Mouse (Mus musculus) olfactory bulb, adult 2 months (tissue): ENCODE data around the gene 1700001C19Rik. TPM values are rescaled to one million over a fixed set of nuclear protein-coding genes. Genes with fewer than 3 reads are reported as not detected.
A peak's percentile ranks its signal among the peaks of the same experiment; 100 is the strongest.

ENCODE experiments used
- H3K27ac ChIP-seq: fragments of 200-500 bp; 2 replicates; pipeline ENCODE4 v1.5.1; 2012; ENCODE audit warnings: low read depth, low read length; ENCODE audit not compliant: insufficient read depth
- H3K4me1 ChIP-seq: fragments of 200-500 bp; 2 replicates; pipeline ENCODE4 v1.6.1; 2012; ENCODE audit warnings: low read length; ENCODE audit not compliant: control insufficient read depth, insufficient read depth
- H3K4me3 ChIP-seq: fragments of 200-500 bp; 2 replicates; pipeline ENCODE4 v1.5.1; 2012; ENCODE audit warnings: mild to moderate bottlenecking, low read depth, low read length, moderate library complexity; ENCODE audit not compliant: insufficient read depth
- CTCF ChIP-seq: fragments of 200-500 bp; IDR thresholded peaks from 2 replicates; pipeline ENCODE4 v1.5.1; 2012; ENCODE audit warnings: low read depth, mild to moderate bottlenecking, low read length, moderate library complexity; ENCODE audit not compliant: insufficient read depth
- POLR2A ChIP-seq: fragments of 200-500 bp; IDR thresholded peaks from 2 replicates; pipeline ENCODE4 v1.6.1; 2012; ENCODE audit warnings: mild to moderate bottlenecking, low read depth, low read length, moderate library complexity; ENCODE audit not compliant: insufficient read depth
- WGBS: fragments of 180-500 bp; shearing (Covaris S2); methylation state at CpG from one replicate; pipeline ENCODE4 v1.1.7; 2018; 5-methylcytosine and 5-hydroxymethylcytosine counted together
- polyA plus RNA-seq: library from polyadenylated mRNA; stranded (reverse); fragments of >200 nt; gene quantifications from 2 replicates; pipeline ENCODE4 v1.2.4, GENCODE M21; 2012; ENCODE audit warnings: low replicate concordance; ENCODE audit not compliant: missing spikeins, insufficient read depth, insufficient read length

Gene 1700001C19Rik
- polyA plus RNA-seq, result not detected in 2 replicates

GRCm38 (mm10) chr17:47436907-47437547 is at the start of gene 1700001C19Rik:
TSS of gene 1700001C19Rik (minus strand) at chr17:47437376.
- peak within 1 kb of the TSS; percentile 26 for H3K4me3 ChIP-seq
- WGBS, result 18% methylated on average over 25 of the region's 25 CpGs
- TF ChIP-seq POLR2A, result no peak
- TF ChIP-seq CTCF, result no peak

GRCm38 (mm10) chr17:47485791-47486190 is 48.6 kb upstream of the 1700001C19Rik start:
- Histone ChIP-seq H3K4me1 (peaks cover 16% of the 10 kb centered on the region), H3K27ac (no peak overlapping the region), H3K4me3 (no peak overlapping the region)
- TF ChIP-seq POLR2A, result no peak
- TF ChIP-seq CTCF, result no peak
- WGBS, result 64% methylated on average over 3 of the region's 3 CpGs

More at GRCm38 (mm10) chr17:47436907-47437547, at the start of gene 1700001C19Rik:
- Histone ChIP-seq H3K27ac (no peak within 1 kb of the TSS), H3K4me1 (peaks cover 23% of the 10 kb centered on the region)

GRCm38 (mm10) chr17:47484993-47485392 is 47.8 kb upstream of the 1700001C19Rik start:
- Histone ChIP-seq H3K27ac (no peak overlapping the region), H3K4me3 (no peak overlapping the region), H3K4me1 (peaks cover 16% of the 10 kb centered on the region)
- WGBS, result 4% methylated on average over 3 of the region's 3 CpGs
- TF ChIP-seq POLR2A, result no peak
- no peak for TF ChIP-seq CTCF

GRCm38 (mm10) chr17:47484241-47484921 is 47.2 kb upstream of the 1700001C19Rik start:
- WGBS, result 44% methylated on average over 1 of the region's 1 CpGs
- TF ChIP-seq CTCF (no peak), POLR2A (no peak)
- Histone ChIP-seq H3K27ac (no peak overlapping the region), H3K4me3 (no peak overlapping the region), H3K4me1 (peaks cover 16% of the 10 kb centered on the region)

DNA sequence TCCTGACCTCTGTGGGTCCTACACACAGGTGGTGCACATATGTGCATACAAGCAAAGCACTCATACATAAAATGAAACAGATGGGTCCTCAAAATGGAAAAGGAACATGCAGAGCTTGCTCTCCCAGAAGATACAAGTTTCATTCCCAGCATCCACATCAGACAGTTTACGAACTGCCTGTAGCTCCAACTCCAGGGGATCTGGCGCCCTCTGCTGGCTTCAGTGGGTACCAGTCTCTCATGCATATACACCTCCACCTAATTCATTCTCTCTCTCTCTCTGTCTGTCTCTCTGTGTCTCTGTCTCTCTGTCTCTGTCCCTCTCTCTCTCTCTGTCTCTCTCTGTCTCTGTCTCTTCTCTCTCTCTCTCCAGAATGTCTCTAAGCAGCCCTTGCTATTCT is 45.2 kb upstream of the 1700001C19Rik start:
- no peak overlapping the region for H3K27ac ChIP-seq
- H3K4me3 ChIP-seq, result no peak overlapping the region
- 38% methylated on average over 2 of the region's 2 CpGs for WGBS
- TF ChIP-seq POLR2A (no peak), CTCF (no peak)
- peaks cover 16% of the 10 kb centered on the region for H3K4me1 ChIP-seq

GRCm38 (mm10) chr17:47479887-47480286 is 42.7 kb upstream of the 1700001C19Rik start:
- TF ChIP-seq POLR2A (no peak), CTCF (no peak)
- 80% methylated on average over 3 of the region's 3 CpGs for WGBS
- no peak overlapping the region for H3K27ac ChIP-seq
- H3K4me3 ChIP-seq, result no peak overlapping the region
- H3K4me1 ChIP-seq, result peaks cover 12% of the 10 kb centered on the region

GRCm38 (mm10) chr17:47475714-47476113 is 38.5 kb upstream of the 1700001C19Rik start:
- Histone ChIP-seq H3K4me3 (no peak overlapping the region), H3K27ac (no peak overlapping the region), H3K4me1 (peaks cover 5% of the 10 kb centered on the region; the same call in 1 of the 2 replicates)
- no peak for TF ChIP-seq CTCF
- TF ChIP-seq POLR2A, result no peak
- 62% methylated on average over 3 of the region's 3 CpGs for WGBS

DNA sequence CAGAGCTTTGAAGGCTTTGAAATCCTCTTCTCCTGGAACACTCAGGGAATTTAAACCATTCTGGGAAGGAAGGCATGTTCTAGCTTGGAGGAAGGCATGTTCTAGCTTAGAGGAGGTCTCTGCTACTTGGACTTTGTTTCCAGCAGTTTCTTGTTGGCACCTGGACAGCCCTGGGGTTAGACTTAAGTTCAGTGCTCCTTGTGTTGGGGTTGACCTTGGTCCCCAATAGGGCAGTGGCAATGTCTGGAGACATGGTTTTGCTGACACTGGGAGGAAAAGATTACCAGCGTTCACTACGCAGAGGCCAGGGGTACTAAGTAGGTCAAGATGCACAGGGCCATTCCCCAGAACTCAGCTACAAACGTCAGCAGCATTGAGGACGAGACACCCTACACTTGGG is 38.0 kb upstream of the 1700001C19Rik start:
- Histone ChIP-seq H3K4me1 (peaks cover 5% of the 10 kb centered on the region; the same call in 1 of the 2 replicates), H3K4me3 (no peak overlapping the region), H3K27ac (no peak overlapping the region)
- no peak for TF ChIP-seq CTCF
- TF ChIP-seq POLR2A, result no peak
- WGBS, result 91% methylated on average over 4 of the region's 4 CpGs

GRCm38 (mm10) chr17:47474250-47474649 is 37.1 kb upstream of the 1700001C19Rik start:
- TF ChIP-seq POLR2A (no peak), CTCF (no peak)
- Histone ChIP-seq H3K4me1 (peaks cover 5% of the 10 kb centered on the region; the same call in 1 of the 2 replicates), H3K27ac (no peak overlapping the region), H3K4me3 (no peak overlapping the region)
- 88% methylated on average over 4 of the region's 4 CpGs for WGBS
